Mouse (Mus musculus): ENCODE measurements around the gene Dtx3.

Gene Dtx3

DNA sequence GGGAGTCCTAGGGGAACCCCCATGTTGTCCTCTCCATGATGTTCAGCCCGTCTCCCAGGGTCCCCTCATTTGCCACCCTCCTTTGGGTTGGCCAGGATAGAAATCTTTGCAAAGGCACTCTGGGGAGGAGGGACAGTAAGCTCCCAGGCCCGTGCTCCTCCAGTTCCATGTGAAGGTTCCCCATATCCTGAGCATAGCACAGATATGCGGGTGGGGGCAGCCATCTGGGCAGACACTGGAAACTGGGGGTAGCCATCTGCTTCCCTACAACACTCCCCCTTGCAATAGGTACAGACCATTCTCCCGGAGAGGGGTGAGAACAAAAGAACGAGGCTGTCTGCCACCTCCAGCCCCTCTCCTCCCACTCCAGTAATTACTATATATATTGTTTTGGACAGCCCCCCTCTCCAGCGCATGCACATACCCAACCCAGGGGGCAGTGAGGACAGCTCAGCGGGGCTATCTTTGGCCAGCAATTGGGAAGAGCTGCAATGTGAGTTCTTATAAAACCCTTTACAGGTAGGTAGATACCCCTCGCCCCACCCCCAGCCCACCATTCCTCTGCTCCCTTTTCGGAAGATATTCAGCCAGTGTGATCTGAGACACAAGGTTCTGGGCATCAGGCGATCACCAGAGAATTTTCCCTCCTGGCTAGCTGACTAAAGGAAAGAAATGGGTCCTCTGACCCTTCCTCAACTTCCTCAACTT is 8.0 kb downstream of the Dtx3 start:
- in situ Hi-C loops (cut with MboI, MseI) = loop anchor here (5.0 to 10.0 kb wide), 2 partner anchors 145 to 147 kb away; no protein-coding TSS in a partner anchor

DNA sequence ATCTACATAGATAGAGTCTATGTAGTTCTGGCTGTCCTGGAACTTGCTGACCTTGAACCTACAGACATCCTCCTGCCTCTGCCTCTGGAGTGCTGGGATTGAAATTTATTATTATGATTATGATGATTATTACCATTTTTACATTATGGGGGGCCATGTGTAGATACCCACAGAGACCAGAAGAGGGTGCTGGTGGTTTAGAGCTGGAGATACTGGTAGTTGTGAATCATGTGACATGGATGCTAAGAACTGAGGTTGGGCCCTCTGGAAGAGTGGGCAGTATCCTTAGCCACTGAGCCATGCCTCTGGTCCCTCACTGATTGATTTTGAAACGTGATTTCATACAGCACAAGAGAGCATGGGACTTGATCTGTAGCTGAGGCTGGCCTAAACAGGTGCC is 9.1 kb downstream of the Dtx3 start:
- in situ Hi-C loops (cut with MboI, MseI) = loop anchor here (5.0 to 10.0 kb wide), 2 partner anchors 146 to 148 kb away; no protein-coding TSS in a partner anchor

- in situ Hi-C loops (cut with MboI, MseI) = loop anchor here (5.0 to 10.0 kb wide), 2 partner anchors 147 to 149 kb away; no protein-coding TSS in a partner anchor
Observed at GRCm38 (mm10) chr10:127185506-127185905, 10.0 kb downstream of the Dtx3 start.

DNA sequence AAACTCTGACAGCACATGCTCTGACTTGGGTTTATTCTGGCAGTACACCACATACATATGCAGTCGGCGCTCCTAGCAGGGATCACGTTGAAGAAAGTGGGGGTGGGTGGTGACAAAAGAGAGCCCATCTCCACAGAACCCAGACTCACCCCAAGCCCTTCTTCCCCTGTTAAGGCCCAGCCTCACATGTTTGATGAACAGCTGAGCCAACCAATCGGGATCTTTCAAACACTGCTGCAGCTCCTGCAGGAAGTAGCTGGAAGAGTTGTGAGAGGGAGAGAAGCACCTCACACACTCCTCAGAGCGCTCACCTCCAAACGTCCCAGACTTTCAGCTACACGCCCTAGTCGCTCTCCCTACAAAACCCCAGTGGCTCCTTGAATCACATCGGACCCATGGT is 10.4 kb downstream of the Dtx3 start:
- in situ Hi-C loops (cut with MboI, MseI) = loop anchor here (5.0 to 10.0 kb wide), 2 partner anchors 147 to 150 kb away; no protein-coding TSS in a partner anchor

DNA sequence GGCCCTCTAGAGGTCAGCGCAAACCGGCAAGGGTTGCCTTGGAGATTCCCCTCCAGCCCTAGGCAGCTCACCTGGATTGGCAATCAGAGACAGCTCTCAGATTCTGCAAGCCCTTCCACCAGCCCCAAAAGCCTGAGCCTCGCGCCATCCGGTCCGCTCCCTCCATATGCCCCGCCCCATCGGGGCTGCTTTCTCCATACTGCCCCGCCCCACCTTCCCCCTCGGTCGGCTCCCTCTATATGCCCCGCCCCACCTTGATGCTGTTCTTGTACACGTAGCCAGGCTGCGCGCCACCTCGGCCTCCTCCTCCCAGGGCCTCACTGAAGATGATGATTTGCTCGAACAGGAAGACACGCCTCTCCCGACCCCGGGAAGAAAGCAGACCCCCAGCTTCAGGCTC is 11.8 kb downstream of the Dtx3 start:
- in situ Hi-C loops (cut with MboI, MseI) = loop anchor here (5.0 to 10.0 kb wide), 2 partner anchors 129 to 151 kb away; partner anchors contain the start of gene Mars (in 1 of the 2)

DNA sequence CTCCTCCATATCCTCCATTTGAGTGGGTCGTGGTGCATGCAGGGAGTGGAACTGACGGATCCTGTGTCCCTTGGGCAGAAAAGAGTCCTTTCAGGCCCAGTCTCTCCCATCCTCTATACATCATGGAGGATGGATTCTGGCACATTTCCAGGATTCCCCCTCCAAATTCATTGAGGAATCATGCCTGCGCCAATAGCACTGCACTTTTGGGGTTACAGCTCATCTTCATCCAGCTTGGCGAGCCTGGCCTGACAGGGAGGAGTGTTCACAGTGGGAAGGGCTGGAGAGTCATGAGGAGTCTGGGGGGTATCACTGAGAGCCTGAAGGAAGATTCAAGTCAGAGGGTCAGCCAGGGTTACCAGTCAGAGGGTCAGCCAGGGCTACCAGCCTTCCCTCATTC is 12.9 kb downstream of the Dtx3 start:
- in situ Hi-C loops (cut with MboI, MseI) = loop anchor here (5.0 to 10.0 kb wide), 2 partner anchors 130 to 152 kb away; partner anchors contain the start of gene Mars (in 1 of the 2)

DNA sequence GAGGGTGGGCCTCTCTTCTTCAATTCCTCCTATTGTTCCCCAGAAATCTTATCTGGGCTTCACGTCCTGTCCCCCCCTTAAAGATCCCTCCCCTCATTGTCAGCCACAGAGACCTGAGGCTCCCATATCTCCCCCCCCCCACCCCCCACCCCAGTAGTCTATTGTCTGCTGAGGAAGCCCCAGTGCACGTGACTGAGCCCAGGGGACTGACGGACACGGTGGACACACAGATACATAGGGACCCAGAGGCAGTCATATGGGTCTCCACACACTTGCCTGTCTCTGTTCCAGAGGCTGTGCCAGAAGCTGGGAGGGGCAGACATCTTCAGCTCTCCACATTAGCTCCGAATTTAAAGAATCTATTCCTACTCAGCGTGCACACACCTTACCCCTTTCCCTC is 14.0 kb downstream of the Dtx3 start:
- in situ Hi-C loops (cut with MboI, MseI) = loop anchor here (5.0 to 10.0 kb wide), 2 partner anchors 131 to 153 kb away; partner anchors contain the start of gene Mars (in 1 of the 2)

DNA sequence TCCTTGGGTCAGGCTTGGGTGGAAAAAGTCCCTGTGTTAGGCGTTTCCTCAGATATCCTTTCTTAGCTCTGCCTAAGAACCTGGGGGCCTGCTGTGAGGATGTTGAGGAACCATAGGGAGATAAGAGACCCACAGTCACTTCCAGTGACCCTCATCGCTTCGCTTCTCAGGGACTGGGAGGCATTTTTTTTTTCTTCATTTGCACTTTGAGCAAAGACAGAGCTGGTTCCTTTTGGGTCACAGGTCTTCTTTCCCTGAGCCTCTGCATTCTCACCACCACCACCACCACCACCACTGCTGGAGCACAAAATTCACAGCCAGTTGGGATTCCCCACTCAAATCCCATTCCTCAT is 14.9 kb downstream of the Dtx3 start:
- in situ Hi-C loops (cut with MboI, MseI) = loop anchor here (5.0 to 10.0 kb wide), 2 partner anchors 132 to 154 kb away; partner anchors contain the start of gene Mars (in 1 of the 2)

GRCm38 (mm10) chr10:127179871-127180694 is 15.4 kb downstream of the Dtx3 start, which contains the start of gene Slc26a10:
Gene Slc26a10, minus strand, starts transcription at chr10:127180645.
- in situ Hi-C loops (cut with MboI, MseI) = loop anchor here (5.0 to 10.0 kb wide), 3 partner anchors 52 to 155 kb away; partner anchors contain the start of gene Mars (in 1 of the 2)

DNA sequence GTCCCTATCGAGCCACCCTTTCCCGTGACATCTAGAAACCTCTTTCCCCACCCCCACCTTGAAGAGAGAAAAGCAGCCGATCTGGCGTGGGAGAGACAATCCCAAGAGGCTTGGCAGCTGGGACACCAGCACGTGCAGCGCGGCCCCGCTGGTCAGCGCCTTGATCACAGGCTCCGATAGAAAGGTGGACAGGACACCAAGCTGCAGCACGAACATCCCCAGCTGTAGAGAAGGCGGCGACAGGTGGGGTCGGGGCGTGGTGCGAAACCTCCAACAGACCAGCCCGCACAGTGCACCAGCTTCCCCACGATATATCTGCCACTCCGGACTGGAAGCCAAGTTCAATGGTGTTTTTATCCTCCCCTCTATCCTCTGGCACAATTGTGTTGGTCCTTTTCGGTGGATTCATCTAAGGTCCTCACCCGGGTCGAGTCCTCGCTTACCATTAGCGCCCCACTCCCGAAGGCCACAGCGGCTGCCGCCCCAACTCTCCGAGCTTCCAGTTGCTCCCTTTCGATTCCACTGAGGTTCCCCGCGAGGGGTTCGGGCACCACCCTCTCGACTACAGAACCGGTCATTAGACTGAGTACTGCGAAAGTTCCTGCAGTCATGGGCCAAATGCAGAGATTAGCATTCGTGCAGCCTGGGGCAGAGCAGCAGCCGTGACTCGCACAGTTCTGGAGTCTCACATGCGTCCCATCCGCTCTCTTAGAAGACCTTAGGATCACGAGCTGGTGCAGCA is 17.1 kb downstream of the Dtx3 start:
- in situ Hi-C loops (cut with MboI, MseI) = loop anchor here (5.0 kb wide), 1 partner anchor 54 kb away; no protein-coding TSS in a partner anchor

DNA sequence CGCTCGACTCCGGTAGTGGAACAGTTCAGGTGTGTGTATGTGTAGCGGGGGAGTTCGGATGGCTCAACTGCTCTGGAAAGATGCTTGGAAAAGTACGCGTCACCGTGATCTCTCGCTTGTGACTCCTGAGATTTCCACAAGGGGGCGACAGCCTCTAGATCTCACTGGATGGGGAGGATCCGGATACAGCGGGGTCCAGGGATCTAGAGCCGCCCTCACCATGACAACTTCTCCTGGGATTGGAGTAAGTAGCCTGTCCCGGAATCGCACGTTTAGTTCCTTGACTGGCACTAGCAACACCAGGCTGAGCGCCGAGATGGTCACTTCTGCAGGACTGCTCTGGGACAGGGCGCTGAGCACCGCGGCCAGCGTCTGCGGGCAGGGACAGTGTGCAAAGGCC is 17.8 kb downstream of the Dtx3 start:
- in situ Hi-C loops (cut with MboI, MseI) = loop anchor here (5.0 kb wide), 1 partner anchor 55 kb away; no protein-coding TSS in a partner anchor

- in situ Hi-C loops (cut with MboI, MseI) = loop anchor here (5.0 kb wide), 1 partner anchor 55 kb away; no protein-coding TSS in a partner anchor
Observed at GRCm38 (mm10) chr10:127177235-127177634, 18.3 kb downstream of the Dtx3 start.

GRCm38 (mm10) chr10:127176756-127177155 is 18.8 kb downstream of the Dtx3 start:
- in situ Hi-C loops (cut with MboI, MseI) = loop anchor here (5.0 kb wide), 1 partner anchor 56 kb away; no protein-coding TSS in a partner anchor

DNA sequence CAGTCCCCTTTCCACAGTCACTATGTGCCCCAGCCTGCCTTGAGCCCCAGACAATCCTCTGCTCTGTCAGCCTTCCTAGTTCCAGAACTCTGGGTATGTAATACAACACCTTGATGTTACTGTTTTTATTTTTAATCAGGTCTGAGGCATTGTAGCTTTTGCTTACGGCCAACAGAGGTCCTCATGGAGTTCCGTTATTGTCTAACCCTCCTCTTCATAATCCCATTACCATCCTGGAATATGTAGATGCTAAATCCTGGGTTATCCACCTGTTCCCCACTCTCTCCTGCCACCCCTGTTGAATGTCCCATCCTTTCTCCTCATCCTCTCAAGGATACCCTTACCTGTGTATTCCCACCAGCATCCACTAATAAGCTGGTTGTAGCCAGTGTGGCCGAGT is 19.3 kb downstream of the Dtx3 start:
- in situ Hi-C loops (cut with MboI, MseI) = loop anchor here (5.0 kb wide), 1 partner anchor 56 kb away; no protein-coding TSS in a partner anchor

GRCm38 (mm10) chr10:127174170-127174569 is 21.4 kb downstream of the Dtx3 start:
- in situ Hi-C loops (cut with MboI, MseI) = loop anchor here in 1 of 2 experiments (5.0 kb wide), 1 partner anchor 97 kb away; the partner anchor contains the start of gene Agap2

DNA sequence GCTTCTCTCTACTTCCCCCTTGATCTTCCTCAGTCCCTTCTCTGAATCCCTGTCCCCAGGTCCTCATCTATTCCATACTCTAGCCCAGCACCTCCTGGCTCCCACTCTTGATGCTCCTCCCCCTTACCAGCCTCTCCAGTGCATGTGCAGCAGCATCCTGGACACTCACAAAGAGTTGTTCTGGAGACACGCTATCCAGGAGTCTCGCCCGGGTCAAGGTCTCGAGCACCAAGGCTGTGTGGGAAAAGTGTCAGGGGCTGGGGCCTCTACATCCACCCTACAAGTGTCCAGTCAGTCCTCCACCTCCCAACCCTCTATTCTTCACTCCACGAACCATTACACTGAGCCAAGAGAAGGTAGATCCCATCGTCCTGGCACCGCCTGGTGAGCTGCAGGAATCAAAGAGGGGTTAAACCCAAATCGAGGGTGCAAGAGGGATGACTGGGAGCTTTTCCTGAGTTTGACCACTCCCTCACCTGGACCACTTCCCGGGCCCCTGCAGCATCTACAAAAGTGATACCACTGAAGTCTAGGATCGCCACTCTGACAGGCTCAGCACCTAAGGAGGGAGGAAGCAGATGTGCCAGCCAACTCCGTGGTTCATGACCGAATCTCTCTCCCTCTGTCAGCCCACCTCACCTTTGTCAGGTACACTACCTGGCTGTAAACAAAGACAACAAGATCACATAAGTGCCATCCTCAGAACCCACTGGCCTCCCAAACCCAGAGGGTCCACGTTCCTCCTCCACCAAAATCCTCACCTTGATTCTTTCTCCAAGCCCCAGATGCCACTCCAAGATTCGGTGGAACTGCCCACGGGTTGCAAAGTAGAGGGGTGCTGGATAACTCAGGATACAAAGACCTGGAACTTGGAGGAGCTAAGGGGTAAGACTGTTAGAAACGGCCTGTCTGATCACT is 22.1 kb downstream of the Dtx3 start:
- in situ Hi-C loops (cut with MboI, MseI) = loop anchor here in 1 of 2 experiments (5.0 kb wide), 1 partner anchor 96 kb away; the partner anchor contains the start of gene Agap2

GRCm38 (mm10) chr10:127171631-127172200 is 23.8 kb downstream of the Dtx3 start:
- in situ Hi-C loops (cut with MboI, MseI) = loop anchor here in 1 of 2 experiments (5.0 kb wide), 1 partner anchor 94 kb away; the partner anchor contains the start of gene Agap2

GRCm38 (mm10) chr10:127170837-127171272 is 24.7 kb downstream of the Dtx3 start:
- in situ Hi-C loops (cut with MboI, MseI) = loop anchor here in 1 of 2 experiments (5.0 kb wide), 1 partner anchor 94 kb away; the partner anchor contains the start of gene Agap2

GRCm38 (mm10) chr10:127170002-127170401 is 25.5 kb downstream of the Dtx3 start:
- in situ Hi-C loops (cut with MboI, MseI) = loop anchor here in 1 of 2 experiments (5.0 kb wide), 1 partner anchor 93 kb away; the partner anchor contains the start of gene Agap2

Data from T-helper 17 cell (primary cell).